Mouse (Mus musculus) liver, adult 2 months (tissue): ENCODE measurements at regions not wholly inside any gene's neighbourhood (a gene's known extent, or its start where the extent isn't known, plus 50 kb on each side); places are given as distances from the start of the nearest gene placed in this dataset.

Source experiments
- CTCF ChIP-seq: fragments of 200-500 bp; IDR thresholded peaks from 2 replicates; pipeline ENCODE4 v1.5.1; 2011; ENCODE audit warnings: low read depth, low read length, control low read depth
- POLR2A ChIP-seq: fragments of 200-500 bp; IDR thresholded peaks from 2 replicates; pipeline ENCODE4 v1.6.1; 2011; ENCODE audit warnings: low read length, control low read depth; ENCODE audit not compliant: insufficient read depth; ENCODE audit errors: extremely low read depth

GRCm38 (mm10) chr4:70741121-70741520 lies 206.3 kb upstream of the Megf9 start:
- TF ChIP-seq CTCF (no peak), POLR2A (no peak)
